Mouse (Mus musculus) kidney, postnatal 25 days (tissue): ENCODE results near the gene Nacc2.

Experiments
- DNase-seq, 2 experiments: peaks; one replicate each; pipeline ENCODE4 v3.0.0; 2021; ENCODE audit warnings: mixed read lengths in 2 of 2

The Nacc2 gene

DNA sequence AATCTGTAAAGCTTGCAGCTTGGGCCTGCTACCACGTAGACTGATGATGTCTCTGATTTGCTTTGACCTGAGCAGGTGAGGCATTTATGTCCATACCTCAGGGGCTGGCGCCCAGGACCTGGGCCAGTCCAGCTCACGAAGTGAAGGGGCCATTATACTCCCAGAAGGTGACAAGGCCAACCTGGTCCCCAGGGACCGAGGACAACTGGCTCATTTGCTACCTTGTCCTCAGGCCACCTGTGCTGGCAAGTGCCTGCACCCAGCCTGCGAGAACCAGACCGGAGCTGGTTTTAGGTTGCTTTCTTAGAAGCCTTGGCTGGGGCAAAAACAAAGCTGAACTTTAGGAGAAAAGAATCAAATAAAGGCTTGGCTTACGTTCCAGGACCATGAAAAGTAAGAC lies 29.1 kb downstream of the Nacc2 start:
- DNase-seq, result peak; percentile 54 to 87

GRCm38 (mm10) chr2:26091771-26092393 lies 31.1 kb downstream of the Nacc2 start:
- peak; percentile 20 to 48 for DNase-seq

DNA sequence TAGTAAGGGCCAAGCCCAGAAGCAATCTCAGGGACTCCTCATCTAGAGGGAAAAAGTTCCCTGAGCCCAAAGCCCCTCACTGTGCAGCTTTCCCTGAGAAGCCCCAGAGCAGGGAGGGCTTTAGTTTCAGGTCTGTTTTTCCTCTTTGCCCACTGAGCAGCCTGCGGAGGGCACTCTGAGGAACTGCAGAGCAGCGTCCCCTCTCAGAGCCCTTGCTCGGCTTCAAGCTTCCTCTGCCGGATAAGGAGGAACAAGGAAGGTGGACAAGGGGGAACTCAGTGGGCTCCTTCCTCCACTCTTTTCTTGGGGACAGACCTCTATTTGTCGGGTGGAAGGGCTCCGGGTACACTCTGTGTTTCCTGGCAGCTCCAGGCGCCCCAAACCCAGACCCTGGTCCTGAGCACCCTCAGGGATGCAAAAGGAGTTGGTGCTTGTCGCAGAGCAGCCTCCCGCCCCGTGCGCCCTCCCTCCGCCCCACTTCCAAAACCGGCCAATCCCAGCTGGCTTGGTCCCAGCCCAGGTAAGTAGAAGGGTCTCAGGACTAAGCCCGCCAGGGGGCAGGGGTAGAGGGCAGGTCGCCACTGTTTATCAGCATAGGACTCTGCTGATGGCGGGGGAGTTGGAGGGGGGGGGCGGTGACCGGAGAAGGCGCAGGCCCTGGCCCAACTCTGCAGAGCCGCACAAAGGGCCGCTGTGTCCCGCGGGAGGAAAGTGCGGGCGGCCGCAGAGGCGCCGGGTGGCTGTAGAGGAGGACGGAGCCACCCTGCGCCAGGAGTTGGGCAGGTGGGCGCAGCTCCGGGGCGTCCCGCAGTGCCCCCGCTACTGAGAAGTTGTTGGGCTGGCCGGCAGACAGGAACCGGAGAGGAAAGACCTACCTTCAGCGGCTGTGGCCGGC lies 31.9 kb downstream of the Nacc2 start:
- DNase-seq, result peak; percentile 27 to 56

DNA sequence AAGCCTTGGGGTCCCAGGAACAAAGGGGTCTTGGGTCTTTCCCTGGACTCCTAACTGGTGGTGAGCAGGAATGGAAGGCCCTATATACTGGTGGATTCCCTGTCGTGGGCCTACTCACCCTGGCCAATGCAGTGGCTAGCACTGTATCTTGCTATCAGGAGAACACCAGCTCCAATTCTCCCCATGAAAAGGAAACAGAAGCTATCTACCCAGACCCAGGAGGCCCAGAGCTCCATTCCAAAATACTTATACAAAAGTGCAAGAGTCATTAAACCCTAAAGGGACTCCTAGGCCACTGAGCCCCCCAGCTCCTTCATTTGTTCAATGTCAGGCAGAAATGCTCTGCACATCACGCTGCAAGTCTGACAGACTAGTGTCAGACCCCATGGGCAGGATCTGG lies 34.0 kb downstream of the Nacc2 start:
- no peak for DNase-seq

DNA sequence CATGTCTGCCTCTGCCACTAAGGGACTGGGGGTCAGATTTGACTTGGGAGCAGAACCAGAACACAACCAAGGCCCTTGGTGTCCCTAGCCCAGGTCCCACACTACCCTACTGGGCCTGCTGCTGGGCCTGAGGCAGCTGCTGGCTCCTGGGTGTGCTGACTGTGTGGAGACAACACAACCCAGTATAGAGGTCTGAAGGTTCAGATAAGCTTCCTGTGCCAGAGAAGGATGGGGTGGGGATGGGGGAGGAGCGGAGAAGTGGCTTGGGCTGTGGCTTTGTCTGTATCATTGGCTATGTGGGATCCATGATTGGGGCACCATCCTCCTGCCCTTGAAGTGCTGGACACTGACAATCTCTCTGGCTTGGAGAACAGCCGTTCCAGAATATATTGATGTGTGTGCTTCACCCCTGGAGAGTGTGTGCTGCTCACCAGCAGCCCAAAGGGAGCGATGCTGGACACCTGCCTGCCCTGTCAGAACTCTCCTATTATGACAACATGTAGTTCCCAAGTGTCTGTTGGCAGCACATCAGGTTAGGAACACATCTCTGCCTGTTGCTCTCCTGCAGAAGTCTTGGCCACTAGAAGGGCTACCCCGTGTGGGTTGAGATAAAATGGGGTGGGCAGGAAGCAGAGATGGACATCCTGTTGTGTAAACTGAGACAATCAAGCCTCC lies 36.0 kb downstream of the Nacc2 start:
- DNase-seq, result peak in 1 of 2 experiments; percentile 26

- DNase-seq, result no peak
Observed at GRCm38 (mm10) chr2:26086505-26086904, 36.5 kb downstream of the Nacc2 start.

- DNase-seq, result no peak
Observed at GRCm38 (mm10) chr2:26082883-26083282, 40.1 kb downstream of the Nacc2 start.

GRCm38 (mm10) chr2:26080830-26081229 lies 42.2 kb downstream of the Nacc2 start:
- no peak for DNase-seq

DNA sequence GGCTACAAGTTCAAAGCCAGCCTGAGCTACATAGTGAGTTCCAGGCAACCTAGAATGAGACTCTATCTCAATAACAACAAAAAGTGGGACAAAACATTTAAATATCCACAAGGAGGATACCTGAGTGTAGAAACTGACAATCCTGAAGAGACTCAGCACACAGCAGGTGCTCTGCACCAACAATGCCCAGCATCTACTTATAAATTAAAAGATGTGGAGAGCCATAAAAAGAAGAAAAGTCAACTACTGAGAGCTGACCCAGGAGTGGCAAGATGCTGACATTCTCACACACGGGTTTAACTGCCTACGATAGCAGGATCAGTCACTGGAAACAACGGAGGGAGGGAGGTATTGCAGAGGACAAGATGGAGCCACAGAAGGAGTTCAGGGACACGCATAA lies 43.6 kb downstream of the Nacc2 start:
- DNase-seq, result no peak

GRCm38 (mm10) chr2:26077068-26077467 lies 46.0 kb downstream of the Nacc2 start:
- no peak for DNase-seq

DNA sequence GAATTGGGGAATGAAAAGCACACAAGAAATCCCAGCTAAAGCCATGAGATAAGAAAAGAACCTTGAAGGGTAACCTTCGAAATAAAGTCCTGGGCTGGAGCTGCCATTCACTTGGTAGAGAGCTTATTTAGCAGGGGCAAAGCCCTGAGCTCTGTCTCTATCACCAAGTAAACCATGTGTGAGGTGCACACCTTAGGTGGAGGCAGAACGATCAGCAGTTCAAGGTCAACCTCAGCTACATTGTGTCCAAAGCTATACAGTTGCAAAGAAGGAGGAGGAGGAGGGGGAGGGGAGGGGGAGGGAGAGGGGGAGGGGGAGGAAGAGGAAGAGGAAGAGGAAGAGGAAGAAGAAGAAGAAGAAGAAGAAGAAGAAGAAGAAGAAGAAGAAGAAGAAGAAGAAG lies 46.9 kb downstream of the Nacc2 start:
- DNase-seq, result no peak

GRCm38 (mm10) chr2:26074551-26074950 lies 48.5 kb downstream of the Nacc2 start:
- no peak for DNase-seq

DNA sequence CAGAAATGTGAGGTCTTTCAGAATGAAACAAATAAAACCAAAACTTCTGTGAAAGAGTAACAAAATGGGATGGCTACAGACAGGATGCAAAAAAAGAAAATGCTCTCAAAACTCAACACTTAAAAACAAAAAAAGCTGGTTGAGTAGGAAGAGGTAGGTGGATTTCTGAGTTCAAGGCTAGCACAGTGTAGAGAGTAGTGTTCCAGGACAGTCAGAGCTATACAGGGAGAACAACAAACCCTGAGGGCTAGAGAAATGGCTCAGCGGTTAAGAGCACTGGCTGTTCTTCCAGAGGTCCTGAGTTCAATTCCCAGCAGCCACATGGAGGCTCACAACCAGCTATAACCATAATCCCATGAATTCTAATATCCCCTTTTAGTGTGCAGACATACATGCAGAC lies 54.4 kb downstream of the Nacc2 start:
- DNase-seq, result no peak

- no peak for DNase-seq
Observed at GRCm38 (mm10) chr2:26068175-26068574, 54.8 kb downstream of the Nacc2 start.

DNA sequence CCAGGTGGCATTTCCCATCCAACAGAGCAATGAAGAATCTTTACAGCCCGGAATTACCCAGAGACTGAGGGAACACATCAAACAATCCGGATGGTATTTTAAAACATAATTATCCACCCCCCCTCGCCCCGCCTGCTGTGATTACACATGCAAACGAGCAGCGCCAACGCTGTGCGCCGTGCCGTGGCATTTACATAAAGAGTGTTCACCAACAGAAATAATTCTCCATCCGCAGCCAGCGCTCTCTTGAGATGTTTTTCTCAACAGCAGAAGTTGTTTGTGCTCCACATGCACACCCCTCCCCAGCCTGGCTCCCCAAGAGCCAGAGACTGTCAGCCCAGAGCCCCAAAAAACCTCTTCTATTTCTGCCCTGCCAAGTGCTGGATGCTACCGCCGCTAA lies 56.5 kb downstream of the Nacc2 start:
- no peak for DNase-seq

- no peak for DNase-seq
Observed at GRCm38 (mm10) chr2:26062742-26063427, 60.1 kb downstream of the Nacc2 start.

- DNase-seq, result no peak
Observed at GRCm38 (mm10) chr2:26062241-26062640, 60.8 kb downstream of the Nacc2 start.

- no peak for DNase-seq
Observed at GRCm38 (mm10) chr2:26061018-26061666, 61.9 kb downstream of the Nacc2 start.

DNA sequence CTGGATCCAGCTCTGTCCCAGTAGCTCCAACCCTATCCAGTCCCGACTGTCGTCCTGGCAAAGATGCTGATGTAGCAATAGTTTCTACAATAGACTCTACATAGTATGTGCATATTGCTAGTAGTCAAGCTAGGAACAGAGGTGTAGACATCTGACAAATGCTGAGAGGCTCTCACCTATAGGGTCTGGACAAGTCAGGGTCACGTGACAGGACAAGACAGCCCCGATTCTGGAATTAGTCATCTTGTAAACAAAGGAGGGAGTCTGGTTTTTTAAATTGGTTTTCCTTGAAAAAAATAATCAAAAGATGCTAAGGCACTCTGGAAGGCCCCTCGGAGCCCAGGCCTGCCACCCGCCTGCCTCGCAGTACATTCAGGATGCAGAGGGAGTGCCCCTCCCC lies 66.0 kb downstream of the Nacc2 start:
- DNase-seq, result no peak

DNA sequence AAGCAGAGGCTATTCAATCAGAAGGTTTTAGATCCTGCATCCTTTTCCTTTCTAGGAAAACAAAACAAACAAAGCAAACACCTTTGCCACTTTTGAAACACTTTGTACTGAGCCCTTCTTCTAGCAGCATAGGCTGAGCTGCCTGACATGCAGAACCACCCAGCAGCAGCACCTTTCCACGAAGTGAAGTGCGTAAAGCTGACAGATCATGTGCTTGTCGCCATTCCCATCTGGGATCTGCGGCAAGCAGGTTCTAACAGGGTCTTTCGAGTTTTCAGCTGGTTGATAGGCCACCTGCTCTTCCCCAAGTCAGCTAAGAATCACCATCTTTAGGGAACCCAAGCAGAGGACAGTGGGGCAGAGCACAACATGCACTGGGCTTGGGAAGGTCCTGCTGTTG lies 66.8 kb downstream of the Nacc2 start:
- DNase-seq, result no peak

- DNase-seq, result no peak
Observed at GRCm38 (mm10) chr2:26055747-26056102, 67.3 kb downstream of the Nacc2 start.

DNA sequence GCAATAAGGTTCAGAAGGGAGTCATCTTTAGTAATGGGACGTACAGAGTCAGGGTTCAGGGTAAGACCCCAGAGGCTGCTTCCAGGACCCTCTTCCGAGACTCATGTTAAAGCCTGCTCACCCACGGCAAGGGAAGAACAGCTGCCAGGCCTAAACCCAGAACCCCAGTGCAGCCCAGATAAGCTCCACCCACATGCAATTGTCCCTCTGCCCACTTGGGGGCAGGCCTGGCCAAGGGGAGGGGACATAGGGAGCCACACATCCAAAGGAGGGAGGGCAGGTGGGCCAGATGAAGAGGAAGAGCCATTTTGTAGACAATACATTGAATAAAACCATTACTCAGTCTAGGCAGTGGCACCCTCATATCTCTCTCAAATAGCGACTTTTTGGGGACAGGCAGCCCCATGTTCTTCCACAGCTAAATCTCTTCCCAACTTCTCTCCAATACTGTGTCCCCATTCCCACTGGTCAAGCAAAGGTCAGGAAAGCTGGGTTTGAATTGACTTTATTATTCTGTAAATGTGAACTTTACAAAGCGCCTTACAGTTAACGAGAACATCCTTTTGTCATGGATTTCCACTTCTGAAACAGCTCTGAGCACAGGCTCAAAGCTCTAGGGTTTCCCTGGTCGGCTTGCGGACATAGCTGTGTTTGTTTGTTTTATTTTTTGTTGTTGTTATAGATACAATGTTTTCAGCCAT lies 67.8 kb downstream of the Nacc2 start:
- peak; percentile 67 to 78 for DNase-seq
